Mouse (Mus musculus) embryo, embryonic 9.5 days (tissue): ENCODE data around the gene Crebl2.

Experiments used
- DNase-seq: peaks from one replicate; pipeline ENCODE4 v3.0.0-alpha.2; 2017; ENCODE audit errors: extremely low spot score

Gene Crebl2

GRCm38 (mm10) chr6:134872236-134872635, 42.3 kb downstream of the Crebl2 start:
- DNase-seq: no peak

- DNase-seq: no peak
These were observed 43.1 kb downstream of the Crebl2 start for GRCm38 (mm10) chr6:134873018-134873417.

- DNase-seq: no peak
These were observed 46.8 kb downstream of the Crebl2 start for GRCm38 (mm10) chr6:134876795-134877194.

GRCm38 (mm10) chr6:134877276-134877675, 47.3 kb downstream of the Crebl2 start:
- DNase-seq: no peak

GRCm38 (mm10) chr6:134877892-134878291, 47.9 kb downstream of the Crebl2 start:
- no peak for DNase-seq

- no peak for DNase-seq
These were observed 49.6 kb downstream of the Crebl2 start for GRCm38 (mm10) chr6:134879556-134879955.

- DNase-seq: no peak
These were observed 50.1 kb downstream of the Crebl2 start for GRCm38 (mm10) chr6:134880046-134880445.

GRCm38 (mm10) chr6:134883661-134884060, 53.7 kb downstream of the Crebl2 start:
- DNase-seq: no peak

GRCm38 (mm10) chr6:134885515-134885914, 55.6 kb downstream of the Crebl2 start:
- no peak for DNase-seq

GRCm38 (mm10) chr6:134886475-134886874, 56.5 kb downstream of the Crebl2 start:
- no peak for DNase-seq

- peak; percentile 14 for DNase-seq
These were observed 57.1 kb downstream of the Crebl2 start for GRCm38 (mm10) chr6:134887008-134887407.

- peak; percentile 87 for DNase-seq
These were observed 57.9 kb downstream of the Crebl2 start for GRCm38 (mm10) chr6:134887711-134888449.

GRCm38 (mm10) chr6:134888563-134889017, 58.6 kb downstream of the Crebl2 start:
- peak; percentile 48 for DNase-seq

- DNase-seq: no peak
These were observed 59.8 kb downstream of the Crebl2 start for GRCm38 (mm10) chr6:134889763-134890162.

- DNase-seq: no peak
These were observed 60.5 kb downstream of the Crebl2 start for GRCm38 (mm10) chr6:134890436-134890835.

- no peak for DNase-seq
These were observed 66.8 kb downstream of the Crebl2 start for GRCm38 (mm10) chr6:134896570-134897436.

GRCm38 (mm10) chr6:134897443-134898094, 67.6 kb downstream of the Crebl2 start:
- DNase-seq: peak; percentile 99

- DNase-seq: peak; percentile 92
These were observed 68.4 kb downstream of the Crebl2 start, which contains the start of gene Gpr19 for GRCm38 (mm10) chr6:134898095-134898965. TSS of gene Gpr19 (minus strand) at chr6:134898578.

- no peak for DNase-seq
These were observed 73.4 kb downstream of the Crebl2 start for GRCm38 (mm10) chr6:134903368-134903767.

GRCm38 (mm10) chr6:134903891-134904884, 74.2 kb downstream of the Crebl2 start:
- no peak for DNase-seq
